Mouse (Mus musculus): ENCODE data around the gene Casc3.

The Casc3 gene

GRCm38 (mm10) chr11:98863028-98863750 lies 58.5 kb downstream of the Casc3 start, which contains the start of gene Wipf2:
Gene Wipf2 (plus strand): TSS chr11:98863638.
- no peak for DNase-seq (ENCODE audit: extremely low read depth, low read depth, low spot score)

DNA sequence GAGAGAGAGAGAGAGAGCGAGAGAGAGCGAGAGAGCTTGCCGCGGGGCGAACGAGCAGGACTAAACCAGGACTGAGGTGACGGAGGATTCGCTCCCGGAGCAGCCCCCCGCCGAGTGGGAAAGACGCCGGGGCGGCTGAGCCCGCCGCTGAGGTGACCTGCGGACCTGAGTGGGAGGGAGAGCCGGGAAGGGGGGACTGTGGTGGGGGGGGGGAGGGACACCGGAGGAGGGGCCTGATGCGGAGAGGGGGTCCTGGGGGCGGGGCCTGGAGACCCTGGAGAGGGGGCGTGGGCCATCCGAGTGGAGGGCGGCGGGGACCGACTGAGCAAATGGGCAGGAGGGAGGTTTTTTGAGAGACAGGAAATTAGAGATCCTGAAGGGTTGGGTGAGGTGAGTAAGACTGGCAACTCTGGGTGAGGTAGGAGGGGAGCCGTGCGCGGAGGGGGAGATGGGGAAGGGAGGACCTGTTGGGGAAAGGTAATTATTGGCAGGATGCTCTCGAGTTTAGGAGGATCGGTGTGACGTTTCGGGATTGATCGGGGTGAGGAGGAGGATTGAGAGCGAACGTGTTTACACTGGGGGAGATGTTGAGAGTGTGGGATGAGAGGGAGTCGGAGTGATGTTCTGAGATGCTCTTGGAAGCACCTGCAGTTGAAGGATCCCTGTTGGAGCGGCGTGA lies 59.2 kb downstream of the Casc3 start:
- no peak for DNase-seq (ENCODE audit: extremely low read depth, low read depth, low spot score)

DNA sequence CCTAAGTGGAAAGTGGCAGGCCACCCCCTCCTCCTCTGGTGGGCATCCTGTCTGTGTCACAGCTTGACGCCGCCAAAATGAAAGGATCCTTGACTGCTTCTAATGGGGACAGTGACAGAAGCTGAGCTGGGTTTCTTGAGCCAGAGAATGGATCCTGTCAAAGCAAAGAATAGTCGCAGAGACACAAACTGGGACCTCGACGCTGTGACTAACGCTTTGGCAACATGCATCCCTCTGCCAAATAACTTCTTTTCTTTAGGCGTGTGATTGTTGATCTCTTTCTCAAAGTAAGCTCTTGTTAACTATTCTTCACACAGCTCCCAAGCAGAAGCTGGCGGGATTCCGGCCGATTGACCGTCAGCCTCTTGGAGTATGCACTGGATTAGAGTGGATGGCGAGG lies 62.6 kb downstream of the Casc3 start:
- no peak for DNase-seq (ENCODE audit: extremely low read depth, low read depth, low spot score)

DNA sequence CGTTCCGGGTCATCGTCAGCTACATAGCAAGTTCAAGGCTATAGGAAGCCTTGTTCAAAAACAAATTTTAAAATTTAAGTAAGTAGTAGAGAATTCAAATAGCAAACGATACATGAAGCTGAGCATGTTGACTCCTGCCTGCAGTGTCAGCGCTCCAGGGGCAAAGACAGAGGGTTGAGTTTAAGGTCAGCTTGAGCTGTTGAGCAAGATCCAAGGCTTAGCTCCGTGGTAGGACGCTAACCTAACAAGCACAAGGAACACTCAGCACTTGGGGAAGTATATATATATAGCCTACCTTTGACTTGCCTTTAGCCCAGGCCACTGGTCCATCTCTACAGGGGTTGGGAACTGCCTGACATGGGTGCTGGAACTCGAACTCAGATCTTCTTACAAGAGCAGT lies 65.2 kb downstream of the Casc3 start:
- peak; percentile 82 for DNase-seq (ENCODE audit: extremely low read depth, low read depth, low spot score)

GRCm38 (mm10) chr11:98870791-98871190 lies 66.1 kb downstream of the Casc3 start:
- DNase-seq (ENCODE audit: extremely low read depth, low read depth, low spot score) = no peak

DNA sequence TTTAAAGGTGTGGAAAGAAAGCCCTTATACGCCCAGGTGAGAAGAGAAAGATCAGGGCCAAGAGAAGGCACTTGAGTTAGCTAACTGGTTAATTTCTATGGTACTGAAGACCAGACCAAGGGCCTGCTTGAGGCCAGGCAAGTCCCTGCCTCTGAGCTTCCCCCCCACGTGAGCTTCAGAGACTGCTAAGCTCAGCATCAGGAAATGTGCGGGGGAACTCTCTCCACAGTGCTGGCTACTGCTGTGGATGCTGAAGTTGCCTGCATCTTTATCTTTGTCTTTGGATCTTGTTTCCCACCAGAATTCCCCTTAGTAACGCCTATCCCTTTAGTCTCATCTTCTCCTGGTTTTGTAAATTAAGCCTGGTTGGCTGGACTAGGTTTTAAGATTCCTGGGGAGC lies 66.7 kb downstream of the Casc3 start:
- no peak for DNase-seq (ENCODE audit: extremely low read depth, low read depth, low spot score)

- DNase-seq (ENCODE audit: extremely low read depth, low read depth, low spot score) = no peak
Measured at GRCm38 (mm10) chr11:98872040-98872439, 67.3 kb downstream of the Casc3 start.

GRCm38 (mm10) chr11:98873900-98874299 lies 69.2 kb downstream of the Casc3 start:
- DNase-seq (ENCODE audit: extremely low read depth, low read depth, low spot score) = no peak

DNA sequence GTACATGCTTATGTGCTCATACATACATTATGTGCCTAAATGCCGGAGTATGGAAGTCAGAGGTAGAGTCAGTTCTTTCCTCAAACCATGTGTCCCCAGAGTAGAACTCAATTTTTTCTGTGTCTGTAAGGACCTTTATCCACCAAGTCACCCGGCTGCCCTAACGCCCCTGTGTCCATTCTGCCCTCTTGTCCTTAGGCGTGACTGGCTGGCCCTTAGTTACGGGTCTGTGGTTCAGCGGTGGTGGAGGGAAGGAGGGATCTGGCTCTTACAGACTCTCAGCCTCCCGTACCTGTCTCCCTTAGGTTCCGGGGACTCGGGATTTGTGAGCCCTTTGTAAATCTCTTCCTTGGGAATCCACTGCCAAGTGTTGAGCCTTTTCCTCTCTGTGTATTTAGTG lies 72.3 kb downstream of the Casc3 start:
- DNase-seq (ENCODE audit: extremely low read depth, low read depth, low spot score) = no peak
